Mouse (Mus musculus): ENCODE data around the gene Chrna1. TPM values are rescaled to one million over a fixed set of nuclear protein-coding genes. Genes with fewer than 3 reads are reported as not detected.
"Not testable (repeated sequence)": the region's sequence is repeated elsewhere in the genome, so short reads cannot be mapped to it uniquely, and the experiment has no call there.

The Chrna1 gene
- polyA plus RNA-seq, 1 experiment from 2014 or later: 0.26 TPM

GRCm38 (mm10) chr2:73571304-73571703 is 8.8 kb downstream of the Chrna1 start:
- no peaks in the 10 kb centered on the region for H3K4me1 ChIP-seq
- H3K27me3 ChIP-seq (replicated peaks): no peaks in the 10 kb centered on the region
- no peak overlapping the region for H3K4me3 ChIP-seq (replicated peaks)
- no peaks in the 10 kb centered on the region for H3K36me3 ChIP-seq
- H3K9me3 ChIP-seq: no peaks in the 10 kb centered on the region
- ATAC-seq (ENCODE audit: insufficient read depth, low FRiP score, low read depth): no peak
- no peak overlapping the region for H3K27ac ChIP-seq
- WGBS: 93% methylated on average over 9 of the region's 9 CpGs
- no peak overlapping the region for H3K4me2 ChIP-seq
- no peak overlapping the region for H3K9ac ChIP-seq

DNA sequence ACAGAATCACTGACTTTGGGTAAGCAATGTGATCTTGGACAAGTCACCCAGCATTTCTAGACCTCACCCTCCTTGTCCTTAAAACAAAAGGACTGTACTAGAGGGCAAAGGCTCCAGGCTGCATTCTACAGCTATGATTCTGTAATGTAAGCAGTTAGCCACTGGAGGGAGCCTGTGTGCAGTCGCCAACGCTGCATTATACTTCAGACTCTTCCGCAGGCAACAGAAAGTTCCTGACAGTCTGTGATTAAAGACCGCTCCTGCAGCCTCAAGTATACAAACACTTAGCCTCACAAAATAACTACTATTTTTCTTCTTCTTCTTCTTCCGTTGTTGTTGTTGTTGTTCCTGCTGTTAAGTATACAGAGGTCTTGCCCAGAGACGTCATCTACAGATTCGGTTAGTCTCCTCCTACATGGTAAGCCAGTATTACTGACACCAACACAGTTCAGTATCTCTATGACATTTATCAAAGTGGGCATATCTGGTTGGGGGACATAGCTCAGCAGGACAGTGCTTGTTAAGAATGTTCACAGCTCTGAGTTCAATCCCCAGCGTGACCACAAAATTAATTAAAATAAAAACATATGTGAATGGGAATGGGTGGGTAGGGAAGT is 13.0 kb downstream of the Chrna1 start:
- Histone ChIP-seq H3K36me3 (no peaks in the 10 kb centered on the region), H3K4me3 (replicated peaks) (peak overlapping the region; percentile 27; the same call in 1 of the 2 replicates), H3K4me1 (no peaks in the 10 kb centered on the region), H3K4me2 (peak overlapping the region; percentile 44), H3K27ac (no peak overlapping the region), H3K27me3 (replicated peaks) (no peaks in the 10 kb centered on the region), H3K9me3 (no peaks in the 10 kb centered on the region), H3K9ac (no peak overlapping the region)
- peak; percentile 59; the same call in 1 of the 2 replicates for ATAC-seq (ENCODE audit: insufficient read depth, low FRiP score, low read depth)
- WGBS: 19% methylated on average over 8 of the region's 8 CpGs

GRCm38 (mm10) chr2:73566162-73566561 is 14.0 kb downstream of the Chrna1 start:
- no peak overlapping the region for H3K4me2 ChIP-seq
- H3K9me3 ChIP-seq: no peaks in the 10 kb centered on the region
- H3K9ac ChIP-seq: no peak overlapping the region
- H3K36me3 ChIP-seq: no peaks in the 10 kb centered on the region
- ATAC-seq (ENCODE audit: insufficient read depth, low FRiP score, low read depth): no peak
- no peak overlapping the region for H3K4me3 ChIP-seq (replicated peaks)
- no peak overlapping the region for H3K27ac ChIP-seq
- no peaks in the 10 kb centered on the region for H3K27me3 ChIP-seq (replicated peaks)
- WGBS: 21% methylated on average over 7 of the region's 7 CpGs
- H3K4me1 ChIP-seq: 0 out of 2 replicates have a peak, but pooled peaks cover 6% of the 10 kb centered on the region

GRCm38 (mm10) chr2:73563690-73564089 is 16.4 kb downstream of the Chrna1 start:
- H3K4me1 ChIP-seq: 0 out of 2 replicates have a peak, but pooled peaks cover 6% of the 10 kb centered on the region
- no peaks in the 10 kb centered on the region for H3K27me3 ChIP-seq (replicated peaks)
- H3K9me3 ChIP-seq: no peaks in the 10 kb centered on the region
- ATAC-seq (ENCODE audit: insufficient read depth, low FRiP score, low read depth): no peak
- H3K27ac ChIP-seq: no peak overlapping the region
- H3K4me2 ChIP-seq: no peak overlapping the region
- no peak overlapping the region for H3K4me3 ChIP-seq (replicated peaks)
- H3K9ac ChIP-seq: no peak overlapping the region
- WGBS: 43% methylated on average over 7 of the region's 7 CpGs
- H3K36me3 ChIP-seq: no peaks in the 10 kb centered on the region

- no peak overlapping the region for H3K27ac ChIP-seq
- H3K4me1 ChIP-seq: 0 out of 2 replicates have a peak, but pooled peaks cover 6% of the 10 kb centered on the region
- no peak for ATAC-seq (ENCODE audit: insufficient read depth, low FRiP score, low read depth)
- no peaks in the 10 kb centered on the region for H3K9me3 ChIP-seq
- no peak overlapping the region for H3K9ac ChIP-seq
- no peak overlapping the region for H3K4me3 ChIP-seq (replicated peaks)
- H3K4me2 ChIP-seq: no peak overlapping the region
- WGBS: 73% methylated on average over 9 of the region's 9 CpGs
- H3K27me3 ChIP-seq (replicated peaks): no peaks in the 10 kb centered on the region
- no peaks in the 10 kb centered on the region for H3K36me3 ChIP-seq
Measured at GRCm38 (mm10) chr2:73562656-73563055, 17.5 kb downstream of the Chrna1 start.

GRCm38 (mm10) chr2:73561665-73562063 is 18.5 kb downstream of the Chrna1 start:
- no peak overlapping the region for H3K27ac ChIP-seq
- H3K9me3 ChIP-seq: no peaks in the 10 kb centered on the region
- peak overlapping the region; percentile 77 for H3K4me2 ChIP-seq
- WGBS: 9% methylated on average over 8 of the region's 8 CpGs
- peak overlapping the region; percentile 37 for H3K4me3 ChIP-seq (replicated peaks)
- H3K4me1 ChIP-seq: 0 out of 2 replicates have a peak, but pooled peaks cover 6% of the 10 kb centered on the region
- H3K9ac ChIP-seq: no peak overlapping the region
- no peaks in the 10 kb centered on the region for H3K27me3 ChIP-seq (replicated peaks)
- H3K36me3 ChIP-seq: no peaks in the 10 kb centered on the region
- 0 out of 2 replicates have a peak, but pooled peaks have one; percentile 51 for ATAC-seq (ENCODE audit: insufficient read depth, low FRiP score, low read depth)

DNA sequence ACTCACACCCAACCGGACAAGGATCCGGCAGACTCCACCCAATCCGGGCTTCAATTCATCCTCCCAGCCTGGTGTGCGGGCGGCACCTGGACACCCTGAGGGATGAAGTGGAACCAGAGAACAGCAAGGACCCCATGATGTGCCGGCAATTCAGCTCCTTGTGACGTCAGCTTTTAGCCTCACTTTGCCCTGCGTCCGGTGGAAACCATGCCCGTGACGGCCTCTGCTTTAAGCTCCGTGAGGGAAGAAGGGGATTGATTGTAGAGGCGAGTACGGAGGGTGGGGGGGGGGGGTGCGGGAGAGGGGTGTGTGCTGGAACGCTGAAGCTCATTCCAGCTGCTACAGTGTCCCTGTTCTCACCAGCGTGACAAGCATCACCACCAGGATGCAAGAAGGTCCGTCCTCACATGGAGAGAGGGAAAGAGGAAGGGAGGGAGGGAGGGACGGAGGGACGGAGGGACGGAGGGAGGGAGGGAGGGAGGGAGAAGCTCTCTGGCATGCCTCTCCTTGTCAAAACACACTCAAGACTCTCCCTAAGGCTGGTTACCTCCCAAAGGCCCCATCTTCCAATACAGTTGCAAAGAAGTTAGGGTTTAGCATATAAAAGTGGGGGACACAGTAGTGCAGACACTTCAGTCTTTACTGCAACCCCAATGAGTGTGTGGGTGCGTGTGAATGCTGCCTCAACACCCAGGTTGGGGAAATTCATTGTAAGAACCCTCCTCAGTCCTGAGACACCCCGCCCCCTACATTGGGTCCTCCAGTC is 19.1 kb downstream of the Chrna1 start:
- Histone ChIP-seq H3K27me3 (replicated peaks) (no peaks in the 10 kb centered on the region), H3K9ac (no peak overlapping the region), H3K4me2 (peak overlapping the region; percentile 77), H3K4me1 (0 out of 2 replicates have a peak, but pooled peaks cover 6% of the 10 kb centered on the region), H3K9me3 (no peaks in the 10 kb centered on the region), H3K4me3 (replicated peaks) (peak overlapping the region; percentile 37), H3K27ac (no peak overlapping the region), H3K36me3 (no peaks in the 10 kb centered on the region)
- 3% methylated on average over 23 of the region's 23 CpGs for WGBS
- peak; percentile 32; the same call in 1 of the 2 replicates for ATAC-seq (ENCODE audit: insufficient read depth, low FRiP score, low read depth)

GRCm38 (mm10) chr2:73560445-73560844 is 19.7 kb downstream of the Chrna1 start:
- 0 out of 2 replicates have a peak, but pooled peaks cover 6% of the 10 kb centered on the region for H3K4me1 ChIP-seq
- no peak overlapping the region for H3K27ac ChIP-seq
- ATAC-seq (ENCODE audit: insufficient read depth, low FRiP score, low read depth): no peak
- H3K27me3 ChIP-seq (replicated peaks): no peaks in the 10 kb centered on the region
- H3K9ac ChIP-seq: no peak overlapping the region
- no peaks in the 10 kb centered on the region for H3K9me3 ChIP-seq
- no peaks in the 10 kb centered on the region for H3K36me3 ChIP-seq
- H3K4me2 ChIP-seq: peak overlapping the region; percentile 77
- WGBS: 41% methylated on average over 7 of the region's 7 CpGs
- peak overlapping the region; percentile 37 for H3K4me3 ChIP-seq (replicated peaks)

DNA sequence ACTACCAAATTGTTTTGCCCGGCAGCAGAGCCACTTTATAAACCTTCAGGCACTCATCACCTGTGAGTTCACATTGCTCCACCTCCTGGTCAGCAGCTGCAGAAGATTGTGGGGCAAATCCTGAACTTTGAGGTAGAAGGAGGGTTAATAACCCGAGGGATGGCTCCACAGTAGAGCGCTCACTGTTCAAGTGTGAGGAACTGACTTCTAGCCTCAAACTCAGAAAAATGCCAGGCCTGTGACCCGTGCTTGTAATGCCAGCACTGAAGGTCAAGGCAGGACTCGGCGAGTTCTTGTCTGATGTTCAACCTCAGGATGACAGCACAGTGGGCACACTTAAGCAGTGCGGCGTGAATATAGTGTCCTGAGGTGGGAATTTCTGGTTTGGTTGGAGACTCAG is 22.2 kb downstream of the Chrna1 start:
- 75% methylated on average over 8 of the region's 8 CpGs for WGBS
- Histone ChIP-seq H3K9ac (no peak overlapping the region), H3K27me3 (replicated peaks) (no peaks in the 10 kb centered on the region), H3K4me1 (0 out of 2 replicates have a peak, but pooled peaks cover 6% of the 10 kb centered on the region), H3K27ac (no peak overlapping the region), H3K36me3 (no peaks in the 10 kb centered on the region), H3K4me2 (no peak overlapping the region), H3K4me3 (replicated peaks) (no peak overlapping the region), H3K9me3 (no peaks in the 10 kb centered on the region)
- no peak for ATAC-seq (ENCODE audit: insufficient read depth, low FRiP score, low read depth)

GRCm38 (mm10) chr2:73557061-73557460 is 23.1 kb downstream of the Chrna1 start:
- ATAC-seq (ENCODE audit: insufficient read depth, low FRiP score, low read depth); H3K27me3 ChIP-seq (replicated peaks); H3K9ac ChIP-seq; H3K9me3 ChIP-seq; H3K27ac ChIP-seq; H3K36me3 ChIP-seq; H3K4me2 ChIP-seq; H3K4me1 ChIP-seq; H3K4me3 ChIP-seq (replicated peaks): not testable (repeated sequence)
- WGBS: 93% methylated on average over 3 of the region's 3 CpGs

DNA sequence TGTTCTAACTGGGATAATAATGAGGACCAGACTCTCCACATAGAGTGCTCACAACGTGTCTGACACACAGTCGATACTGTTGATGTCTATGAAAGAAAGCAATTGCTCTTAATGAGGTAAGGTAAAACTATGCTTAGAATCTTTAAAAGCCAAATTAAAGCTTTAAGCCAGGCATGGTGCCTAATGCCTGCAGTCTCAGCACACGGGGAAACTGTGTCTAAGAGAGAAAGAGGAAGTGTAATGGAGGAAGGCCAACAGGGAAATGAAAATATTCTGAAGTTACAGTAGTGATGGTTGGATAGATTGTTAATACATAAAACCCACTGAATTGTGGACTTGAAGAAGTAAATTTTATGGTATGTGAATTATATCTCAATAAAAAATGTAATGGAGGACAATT is 25.7 kb downstream of the Chrna1 start:
- Histone ChIP-seq H3K4me2 (no peak overlapping the region), H3K9ac (no peak overlapping the region), H3K27me3 (replicated peaks) (no peaks in the 10 kb centered on the region), H3K4me3 (replicated peaks) (no peak overlapping the region), H3K9me3 (no peaks in the 10 kb centered on the region), H3K27ac (no peak overlapping the region), H3K36me3 (no peaks in the 10 kb centered on the region), H3K4me1 (no peaks in the 10 kb centered on the region)
- WGBS: 76% methylated on average over 3 of the region's 3 CpGs
- ATAC-seq (ENCODE audit: insufficient read depth, low FRiP score, low read depth): no peak

- H3K4me3 ChIP-seq (replicated peaks): no peak overlapping the region
- no peaks in the 10 kb centered on the region for H3K9me3 ChIP-seq
- no peaks in the 10 kb centered on the region for H3K27me3 ChIP-seq (replicated peaks)
- H3K36me3 ChIP-seq: no peaks in the 10 kb centered on the region
- no peak overlapping the region for H3K9ac ChIP-seq
- 66% methylated on average over 3 of the region's 3 CpGs for WGBS
- H3K27ac ChIP-seq: no peak overlapping the region
- H3K4me1 ChIP-seq: no peaks in the 10 kb centered on the region
- ATAC-seq (ENCODE audit: insufficient read depth, low FRiP score, low read depth): no peak
- no peak overlapping the region for H3K4me2 ChIP-seq
Measured at GRCm38 (mm10) chr2:73552926-73553325, 27.2 kb downstream of the Chrna1 start.
